Mouse (Mus musculus) spleen, adult 2 months (tissue): ENCODE data around the gene Robo1.

Experiments used
- CTCF ChIP-seq: fragments of 200-500 bp; IDR thresholded peaks from 2 replicates; pipeline ENCODE4 v1.5.1; 2011; ENCODE audit warnings: mild to moderate bottlenecking, inconsistent platforms; ENCODE audit not compliant: insufficient read depth, insufficient read length, insufficient replicate concordance; ENCODE audit errors: extremely low read depth
- POLR2A ChIP-seq: fragments of 200-500 bp; IDR thresholded peaks from 2 replicates; pipeline ENCODE4 v1.6.1; 2011; ENCODE audit warnings: low read depth, low read length, inconsistent platforms

- no peak for TF ChIP-seq CTCF
- TF ChIP-seq POLR2A: no peak
These were observed 314.8 kb downstream of the Robo1 start for GRCm38 (mm10) chr16:72622868-72623267.
